Mouse (Mus musculus) granulocyte monocyte progenitor cell, adult 5-6 weeks (primary cell): ENCODE results near the gene Hcrtr1. TPM values are rescaled to one million over a fixed set of nuclear protein-coding genes. Genes with fewer than 3 reads are reported as not detected.
A peak's percentile ranks its signal among the peaks of the same experiment; 100 is the strongest.

Experiments
- ATAC-seq: replicated peaks from 2 replicates; pipeline ENCODE4 v1.8.0; 2016; ENCODE audit warnings: mild to moderate bottlenecking, moderate TSS enrichment, inconsistent platforms; ENCODE audit not compliant: poor library complexity, severe bottlenecking
- total RNA-seq, 2 experiments: library from RNA; stranded (forward) in 1 of 2; stranded (reverse) in 1 of 2; fragments of 200-712, 200-1000 nt in 1 of 2; fragments of >200 nt in 1 of 2; fragmentation: Nextera tagmentation in 1 of 2; gene quantifications; 2 replicates each; pipeline ENCODE4 v1.2.3; 2014 to 2017

Gene Hcrtr1
- total RNA-seq, 2 experiments from 2014 or later = not detected

GRCm38 (mm10) chr4:130081345-130082190 lies 57.6 kb downstream of the Hcrtr1 start:
- peak; percentile 54; the same call in 1 of the 2 replicates for ATAC-seq

Other genes starting within 250 kb of the Hcrtr1 start
- 1.4 TPM in 1 of 2 replicates, not detected in the other for gene Spocd1, start 210.1 kb downstream of the Hcrtr1 start, total RNA-seq (2014; fragmentation: Nextera tagmentation)
- gene Spocd1, start 210.1 kb downstream of the Hcrtr1 start, total RNA-seq (2017) = not detected in 2 replicates
- gene Adgrb2, start 154.5 kb downstream of the Hcrtr1 start, total RNA-seq (2014; fragmentation: Nextera tagmentation) = not detected in 2 replicates
- gene Adgrb2, start 154.5 kb downstream of the Hcrtr1 start, total RNA-seq (2017) = 0.13 TPM in 1 of 2 replicates, not detected in the other
- gene Col16a1, start 91.5 kb downstream of the Hcrtr1 start, total RNA-seq (2014; fragmentation: Nextera tagmentation) = 0.21 TPM in 1 of 2 replicates, not detected in the other
- 0.52 and 1.9 TPM in 2 replicates for gene Col16a1, start 91.5 kb downstream of the Hcrtr1 start, total RNA-seq (2017)
- 22.7 and 60.5 TPM in 2 replicates for gene Pef1, start 36.8 kb downstream of the Hcrtr1 start, total RNA-seq (2014; fragmentation: Nextera tagmentation)
- 10.4 and 12.4 TPM in 2 replicates for gene Pef1, start 36.8 kb downstream of the Hcrtr1 start, total RNA-seq (2017)
- 1.5 TPM in 1 of 2 replicates, not detected in the other for gene Tinagl1, start 35.8 kb upstream of the Hcrtr1 start, total RNA-seq (2014; fragmentation: Nextera tagmentation)
- 0.82 and 1.1 TPM in 2 replicates for gene Tinagl1, start 35.8 kb upstream of the Hcrtr1 start, total RNA-seq (2017)
- gene Gm853, start 83.0 kb upstream of the Hcrtr1 start, total RNA-seq (2014; fragmentation: Nextera tagmentation) = not detected in 2 replicates
- gene Gm853, start 83.0 kb upstream of the Hcrtr1 start, total RNA-seq (2017) = not detected in 2 replicates
- not detected in 2 replicates for gene Serinc2, start 139.8 kb upstream of the Hcrtr1 start, total RNA-seq (2014; fragmentation: Nextera tagmentation)
- not detected in 2 replicates for gene Serinc2, start 139.8 kb upstream of the Hcrtr1 start, total RNA-seq (2017)
- gene Fabp3, start 169.2 kb upstream of the Hcrtr1 start, total RNA-seq (2014; fragmentation: Nextera tagmentation) = not detected in 2 replicates
- not detected in 2 replicates for gene Fabp3, start 169.2 kb upstream of the Hcrtr1 start, total RNA-seq (2017)
- not detected in 2 replicates for gene Gm10570, start 169.3 kb upstream of the Hcrtr1 start, total RNA-seq (2014; fragmentation: Nextera tagmentation)
- not detected in 2 replicates for gene Gm10570, start 169.3 kb upstream of the Hcrtr1 start, total RNA-seq (2017)
- gene Zcchc17, start 220.6 kb upstream of the Hcrtr1 start, total RNA-seq (2014; fragmentation: Nextera tagmentation) = 32.0 and 45.7 TPM in 2 replicates
- 124 and 150 TPM in 2 replicates for gene Zcchc17, start 220.6 kb upstream of the Hcrtr1 start, total RNA-seq (2017)
- gene Snrnp40, start 220.8 kb upstream of the Hcrtr1 start, total RNA-seq (2014; fragmentation: Nextera tagmentation) = 73.7 and 97.1 TPM in 2 replicates
- gene Snrnp40, start 220.8 kb upstream of the Hcrtr1 start, total RNA-seq (2017) = 83.4 and 96.8 TPM in 2 replicates